Mouse (Mus musculus) frontal cortex, postnatal 10 days (tissue): ENCODE measurements around the gene Evx1.

Source experiments
- DNase-seq, 2 experiments: peaks; one replicate each; pipeline ENCODE4 v3.0.0; 2022; ENCODE audit warnings: low spot score in 2 of 2, mixed read lengths in 1 of 2

The Evx1 gene

GRCm38 (mm10) chr6:52291021-52291860 lies 22.1 kb upstream of the Evx1 start:
- DNase-seq, result no peak

DNA sequence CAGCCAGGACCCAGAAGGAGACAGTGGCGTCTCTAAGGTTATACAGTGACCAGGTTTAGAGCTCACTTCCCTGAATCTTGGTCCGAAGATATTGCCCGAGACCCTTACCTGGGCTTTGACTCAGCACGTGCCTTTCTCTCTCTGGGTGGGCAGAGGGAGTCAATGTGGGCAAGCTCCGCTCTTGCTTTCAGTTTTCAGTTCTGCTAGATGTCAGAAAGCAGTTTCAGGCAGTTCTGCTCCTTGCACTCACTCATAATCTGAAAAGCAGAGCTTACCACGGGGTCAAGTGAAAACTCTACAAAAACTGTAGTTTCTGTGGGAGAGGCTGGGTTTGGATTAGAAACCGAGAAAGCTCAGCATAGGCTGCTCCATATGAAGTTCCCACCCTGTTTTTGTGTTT lies 21.0 kb upstream of the Evx1 start:
- DNase-seq, result no peak

GRCm38 (mm10) chr6:52294616-52295015 lies 18.7 kb upstream of the Evx1 start:
- DNase-seq, result no peak

DNA sequence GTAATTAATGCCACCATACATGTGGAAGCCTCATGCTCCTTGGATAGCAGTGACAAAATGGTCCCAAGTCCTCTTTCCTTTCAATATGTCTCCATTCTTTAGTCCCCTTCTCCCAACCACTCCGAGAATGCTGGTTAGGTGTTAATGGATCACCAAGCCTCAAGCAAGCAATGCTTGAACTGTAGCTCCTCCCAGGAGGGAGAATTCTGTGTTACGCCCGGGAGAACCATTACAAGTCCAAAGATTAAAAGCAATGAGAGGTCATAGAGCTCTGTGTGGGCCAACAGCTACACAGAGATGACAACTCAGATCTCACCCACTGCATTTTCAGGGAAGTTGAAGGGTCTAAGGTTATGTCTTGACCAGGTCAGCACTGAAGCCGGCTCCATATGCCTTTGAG lies 14.8 kb upstream of the Evx1 start:
- DNase-seq, result no peak

- no peak for DNase-seq
These were observed 12.5 kb upstream of the Evx1 start for GRCm38 (mm10) chr6:52300806-52301205.

GRCm38 (mm10) chr6:52303426-52303825 lies 9.9 kb upstream of the Evx1 start:
- DNase-seq, result no peak

GRCm38 (mm10) chr6:52305877-52306389 lies 7.4 kb upstream of the Evx1 start:
- DNase-seq, result peak; percentile 22 to 64

- DNase-seq, result no peak
These were observed 3.5 kb upstream of the Evx1 start for GRCm38 (mm10) chr6:52309766-52310165.

GRCm38 (mm10) chr6:52310366-52310765 lies 2.9 kb upstream of the Evx1 start:
- DNase-seq, result no peak

GRCm38 (mm10) chr6:52311661-52312557 lies 1.4 kb upstream of the Evx1 start:
- no peak for DNase-seq

DNA sequence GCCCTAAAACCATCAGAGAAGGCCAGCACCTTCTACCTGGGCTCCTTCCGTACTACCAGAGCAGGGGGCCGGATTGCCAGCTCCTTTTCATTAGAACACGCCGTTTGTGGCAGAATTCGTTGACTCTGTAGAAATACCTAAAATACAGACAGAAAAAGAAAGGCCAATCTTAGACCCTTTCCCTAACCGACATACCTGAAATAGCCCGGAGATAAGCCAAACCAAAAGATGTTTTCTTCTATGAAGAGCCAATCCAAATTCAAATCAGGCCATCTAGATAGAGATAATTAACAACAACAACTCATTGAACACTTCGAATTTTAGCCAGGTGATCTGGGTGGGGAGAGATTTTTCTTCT lies 761 bp upstream of the Evx1 start:
- DNase-seq, result no peak

DNA sequence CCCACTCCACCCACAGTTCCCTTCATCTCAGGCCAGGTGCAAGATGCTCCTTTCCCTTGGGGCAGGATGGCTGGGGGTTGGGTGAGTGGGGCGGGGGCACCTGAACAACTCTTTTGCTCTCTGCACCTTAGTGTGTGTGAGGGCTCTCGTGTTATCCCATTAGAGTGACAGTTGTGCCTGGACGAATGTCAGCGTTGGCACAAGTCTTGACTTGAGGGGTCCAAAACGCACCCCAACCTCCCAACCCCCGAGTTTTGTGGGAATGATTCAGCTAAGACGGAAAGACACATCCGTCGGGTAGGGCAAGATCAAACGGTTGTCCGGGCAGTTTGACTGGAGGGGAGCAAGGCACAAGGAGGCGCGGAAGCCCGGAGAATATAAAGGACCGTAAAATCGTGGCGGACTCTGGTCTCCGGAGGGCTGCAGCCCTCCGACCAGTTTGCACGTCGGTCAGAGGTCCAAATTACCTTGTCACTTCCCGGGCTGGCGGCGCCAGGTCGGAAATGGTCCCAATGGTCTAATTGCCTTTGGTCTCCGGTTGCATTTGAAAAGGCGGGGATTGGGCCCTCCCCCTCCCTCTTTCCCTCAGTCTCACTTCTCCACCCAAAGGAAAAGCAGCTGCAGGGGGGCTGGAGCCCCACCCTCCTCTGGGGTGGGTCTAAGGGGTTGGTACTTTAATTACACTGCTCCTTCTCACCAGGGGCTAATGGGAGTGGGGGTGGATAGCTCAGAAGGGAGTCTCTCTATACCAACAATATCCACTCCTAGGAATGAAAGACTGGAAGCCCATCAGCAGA lies 1.2 kb downstream of the Evx1 start:
- DNase-seq, result no peak

DNA sequence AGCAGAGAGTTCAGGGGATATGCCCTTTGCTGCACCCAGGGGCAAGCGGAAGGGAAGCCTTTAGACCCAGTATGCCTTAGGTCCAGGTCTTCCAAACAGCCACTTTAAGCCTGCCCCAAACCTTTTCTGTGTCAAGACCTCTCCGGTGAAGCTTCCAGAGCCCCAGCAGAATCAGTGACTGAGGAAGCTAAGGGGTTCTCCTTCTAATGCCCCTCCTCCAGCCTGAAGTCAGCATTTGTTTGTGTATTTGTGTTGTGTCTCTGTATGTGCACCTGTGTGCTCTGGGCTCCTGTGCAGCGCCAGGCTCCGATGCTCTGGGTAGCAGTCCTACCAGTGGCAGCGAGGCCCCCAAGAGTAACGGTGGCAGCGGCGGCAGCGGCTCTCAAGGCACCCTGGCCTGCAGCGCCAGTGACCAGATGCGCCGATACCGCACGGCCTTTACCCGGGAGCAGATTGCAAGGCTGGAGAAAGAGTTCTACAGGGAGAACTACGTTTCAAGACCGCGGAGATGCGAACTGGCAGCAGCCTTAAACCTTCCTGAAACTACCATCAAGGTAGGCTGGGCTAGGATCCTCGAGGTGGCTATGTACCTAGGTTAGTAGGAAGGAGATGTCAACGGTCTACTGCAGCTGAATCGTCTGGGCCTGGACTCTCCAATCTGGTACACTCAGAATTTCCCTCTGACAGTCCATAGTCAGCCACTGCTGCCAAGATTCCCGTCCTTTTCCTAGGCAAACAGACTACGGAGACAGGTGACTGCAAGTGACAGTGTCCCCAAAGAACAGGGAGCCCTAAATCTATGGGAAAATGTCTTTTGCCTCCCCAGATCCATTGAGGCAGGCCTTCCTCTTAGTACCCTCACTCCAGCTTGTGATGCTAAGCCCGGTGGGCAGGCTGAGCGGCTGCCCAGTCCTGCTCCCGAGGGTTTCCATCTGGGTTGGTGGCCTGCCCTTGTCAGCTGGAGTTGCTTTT lies 2.4 kb downstream of the Evx1 start:
- DNase-seq, result no peak

DNA sequence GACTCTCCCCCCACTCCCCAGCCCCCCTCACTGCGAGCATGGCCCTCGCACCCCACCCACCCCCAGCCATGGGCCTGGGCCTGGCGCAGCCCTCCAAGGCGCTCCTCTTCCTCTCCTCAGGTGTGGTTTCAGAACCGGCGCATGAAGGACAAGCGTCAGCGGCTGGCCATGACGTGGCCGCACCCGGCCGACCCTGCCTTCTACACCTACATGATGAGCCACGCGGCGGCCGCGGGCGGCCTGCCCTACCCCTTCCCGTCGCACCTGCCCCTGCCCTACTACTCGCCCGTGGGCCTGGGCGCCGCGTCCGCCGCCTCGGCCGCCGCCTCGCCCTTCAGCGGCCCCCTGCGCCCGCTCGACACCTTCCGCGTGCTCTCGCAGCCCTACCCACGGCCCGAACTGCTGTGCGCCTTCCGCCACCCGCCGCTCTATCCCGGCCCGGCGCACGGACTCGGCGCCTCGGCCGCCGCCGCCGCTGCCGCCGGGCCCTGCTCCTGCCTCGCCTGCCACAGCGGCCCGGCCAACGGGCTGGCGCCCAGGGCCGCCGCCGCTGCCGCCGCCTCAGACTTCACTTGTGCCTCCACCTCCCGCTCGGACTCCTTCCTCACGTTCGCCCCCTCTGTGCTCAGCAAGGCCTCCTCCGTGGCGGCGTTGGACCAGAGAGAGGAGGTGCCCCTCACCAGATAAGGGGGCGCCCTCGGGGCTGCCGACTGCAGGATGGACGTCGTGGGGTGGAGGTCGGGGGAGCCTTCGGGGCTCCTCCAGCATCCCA lies 3.3 kb downstream of the Evx1 start:
- no peak for DNase-seq

DNA sequence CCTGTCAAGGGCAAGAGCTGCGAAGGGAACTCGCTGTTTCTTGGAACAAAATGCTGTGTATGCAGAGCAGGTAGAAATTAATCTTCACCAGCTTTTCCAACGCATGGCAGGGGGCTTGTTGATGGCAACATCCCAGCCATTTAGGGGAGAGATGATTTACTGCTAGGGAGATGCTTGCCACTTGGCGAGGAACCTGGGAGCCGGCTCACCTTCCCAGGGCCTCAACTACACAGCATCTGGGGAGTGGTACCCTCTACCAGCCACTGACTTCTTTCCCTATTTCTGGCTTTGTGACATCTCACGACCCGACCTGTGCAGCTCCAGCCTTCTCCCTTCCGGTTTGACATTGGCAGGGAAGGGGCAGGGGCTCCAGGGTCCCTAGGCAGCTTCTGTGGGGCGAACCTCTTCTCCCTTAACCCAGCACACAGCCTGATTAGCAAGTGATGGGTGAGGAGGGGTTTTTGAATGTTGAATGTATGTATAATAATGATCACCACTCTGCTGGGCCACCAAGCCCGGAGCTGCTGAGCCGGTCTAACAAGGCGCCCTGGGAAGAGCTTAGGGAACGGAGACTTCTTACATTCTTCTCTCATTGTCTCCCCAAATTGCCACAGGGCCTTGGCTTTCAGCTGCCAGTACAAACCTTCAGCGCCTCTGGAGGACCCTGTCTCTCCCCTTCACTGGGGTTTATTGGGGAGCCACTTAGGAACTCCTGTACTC lies 4.3 kb downstream of the Evx1 start:
- DNase-seq, result no peak

- DNase-seq, result no peak
These were observed 5.0 kb downstream of the Evx1 start for GRCm38 (mm10) chr6:52318271-52318670.

GRCm38 (mm10) chr6:52319956-52320690 lies 6.8 kb downstream of the Evx1 start:
- no peak for DNase-seq
